Mouse (Mus musculus) heart, adult 18-20 months (tissue): ENCODE measurements around the gene Rgcc. TPM values are rescaled to one million over a fixed set of nuclear protein-coding genes. Genes with fewer than 3 reads are reported as not detected.
A peak's percentile ranks its signal among the peaks of the same experiment; 100 is the strongest.

Experiments
- DNase-seq, 2 experiments: peaks; one replicate each; pipeline ENCODE4 v3.0.0; 2021 to 2022; ENCODE audit warnings: mixed read lengths in 1 of 2
- total RNA-seq, 2 experiments: library from RNA; stranded (reverse); gene quantifications; 2 replicates each; pipeline ENCODE4 v1.2.3; 2021

Gene Rgcc
- total RNA-seq, 2 experiments from 2014 or later, result 112 to 122 TPM

DNA sequence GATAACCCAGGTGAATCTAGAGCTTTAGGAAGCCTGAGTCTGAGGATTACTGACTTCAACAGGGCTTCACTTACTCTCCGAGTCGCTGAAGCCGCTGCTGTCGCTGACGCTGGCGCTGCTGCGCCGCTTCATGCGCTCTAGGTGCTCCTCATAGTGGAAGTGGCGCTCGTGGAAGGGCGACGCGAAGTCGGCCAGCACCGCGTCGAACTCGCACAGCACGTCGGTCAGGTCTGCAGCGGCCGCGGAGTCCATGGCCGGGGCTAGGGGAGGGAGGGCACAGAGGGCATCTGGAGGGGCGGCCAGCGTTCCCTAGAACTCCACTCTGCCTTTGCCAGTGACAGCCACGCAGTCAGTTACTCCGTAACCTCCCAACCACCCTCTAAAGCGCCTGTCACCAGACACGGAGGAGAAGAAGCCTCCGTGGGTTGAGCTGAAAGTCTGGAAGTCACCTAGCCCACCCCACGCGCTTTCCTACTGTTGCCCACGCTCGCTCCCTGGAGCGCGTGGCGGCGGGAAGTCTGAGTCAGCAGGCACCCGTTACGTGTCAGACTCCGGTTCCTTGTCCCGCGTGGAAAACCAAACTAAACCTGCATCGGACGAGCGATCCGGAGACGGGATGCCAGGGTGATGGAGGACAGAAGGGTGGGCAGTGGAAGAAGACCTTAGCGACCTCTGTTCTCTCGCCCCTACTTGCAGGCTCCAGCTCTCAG is 649 bp downstream of the Rgcc start:
- no peak for DNase-seq

DNA sequence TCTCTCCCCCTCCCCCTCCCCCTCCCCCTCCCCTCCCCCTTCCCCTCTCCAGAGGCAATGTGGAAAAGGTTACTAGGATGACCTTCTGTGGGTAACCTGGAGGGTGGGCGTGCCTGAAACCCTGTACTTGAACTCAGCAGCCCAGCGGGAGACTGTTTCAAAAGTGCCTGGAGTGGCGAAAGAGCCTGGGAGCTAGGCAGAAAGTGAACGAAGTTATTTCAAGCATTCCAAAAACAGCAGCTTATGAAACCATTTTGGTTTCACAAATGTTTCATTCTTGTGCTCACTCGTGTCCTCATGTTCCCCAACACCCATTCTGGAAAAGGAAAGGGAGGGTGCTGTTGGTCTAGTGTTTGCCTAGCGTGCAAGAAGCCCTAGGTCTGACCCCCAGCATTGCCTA is 1.6 kb downstream of the Rgcc start:
- DNase-seq, result peak in 1 of 2 experiments; percentile 35

DNA sequence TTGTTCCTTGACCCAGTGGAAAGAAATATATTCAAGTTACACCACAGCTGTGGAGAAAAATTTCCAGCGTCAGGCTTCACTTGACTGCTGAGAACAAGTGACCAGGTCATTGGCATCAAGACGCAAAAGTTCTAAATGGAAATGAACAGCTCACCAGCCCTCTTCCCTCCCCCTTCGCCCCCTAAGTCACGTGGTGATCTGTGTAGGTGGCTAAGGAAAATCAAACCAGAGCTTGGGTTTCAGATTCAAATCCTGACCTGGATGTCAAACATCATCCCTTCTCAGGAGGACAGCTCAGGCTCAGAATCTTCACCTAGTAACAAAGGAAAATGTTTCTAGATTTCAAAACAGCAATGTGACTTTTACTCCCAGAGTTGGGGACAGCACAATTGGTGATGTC is 2.2 kb downstream of the Rgcc start:
- DNase-seq, result no peak

DNA sequence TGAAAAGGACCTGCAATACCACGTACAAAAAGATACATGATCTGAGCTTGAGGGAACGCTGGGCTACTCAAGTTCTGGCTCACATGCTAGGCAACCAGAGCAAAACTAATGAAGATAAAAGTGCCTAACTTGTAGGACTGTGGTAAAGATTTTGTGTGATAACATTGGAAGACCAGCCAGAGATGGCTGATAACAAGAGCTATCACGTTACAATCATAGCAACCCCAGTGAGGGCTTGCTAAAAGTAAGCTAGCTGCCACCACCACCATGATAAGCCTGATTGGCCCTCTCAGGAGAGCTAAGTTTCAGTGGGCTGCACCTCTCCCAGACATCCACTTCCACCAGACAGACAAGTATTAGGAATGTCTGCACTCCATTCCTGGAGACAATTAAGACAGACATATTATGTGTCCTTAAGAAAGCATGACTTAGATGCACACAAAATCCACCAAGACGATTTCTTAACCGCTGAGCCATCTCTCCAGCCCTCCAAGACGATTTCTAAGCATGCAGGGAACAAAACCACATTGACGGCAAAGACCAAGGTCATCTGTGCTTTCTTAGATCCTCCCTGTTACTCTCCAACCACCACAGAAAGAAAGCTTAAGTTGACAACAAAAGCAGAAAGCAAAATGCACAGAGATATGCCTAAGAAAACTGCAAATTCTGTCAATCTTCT is 3.0 kb downstream of the Rgcc start:
- no peak for DNase-seq

DNA sequence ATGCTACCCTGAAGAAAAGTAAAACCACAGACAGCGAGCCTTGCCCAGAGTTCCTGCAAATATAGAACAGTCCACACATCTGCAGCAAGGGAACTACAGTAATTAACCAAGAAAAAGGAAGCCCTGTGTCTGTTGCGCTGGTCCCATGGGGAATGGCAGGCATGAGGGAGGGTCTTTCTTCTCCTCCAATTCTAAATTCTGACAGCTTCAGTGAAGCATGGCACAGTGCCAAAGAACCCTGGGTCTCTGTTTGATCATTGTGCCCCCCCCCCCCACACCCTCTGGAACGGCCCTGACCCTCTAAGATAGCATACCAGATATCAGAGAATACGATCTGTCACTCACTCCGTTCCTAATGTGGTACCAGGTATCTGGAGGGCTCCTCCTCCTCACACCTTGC is 4.6 kb downstream of the Rgcc start:
- no peak for DNase-seq

DNA sequence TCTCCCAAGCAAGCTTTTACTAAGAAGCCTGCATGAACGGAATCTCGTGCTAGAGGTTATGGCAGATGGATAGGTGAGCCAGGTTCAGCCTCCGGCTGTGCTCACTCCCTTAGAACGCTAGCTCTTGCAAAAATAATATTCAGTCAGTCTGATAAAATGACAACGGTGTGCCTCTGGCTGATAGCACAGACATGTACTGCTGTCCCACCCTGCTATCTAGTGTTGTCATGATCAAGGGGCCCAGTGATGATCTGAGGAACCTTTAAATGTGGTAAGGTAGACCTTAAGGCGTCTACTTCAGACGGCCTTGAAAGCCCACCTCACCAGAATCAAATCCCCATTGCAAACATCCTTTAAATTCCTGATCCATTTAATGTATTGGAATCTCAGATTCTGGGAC is 5.2 kb downstream of the Rgcc start:
- DNase-seq, result no peak

DNA sequence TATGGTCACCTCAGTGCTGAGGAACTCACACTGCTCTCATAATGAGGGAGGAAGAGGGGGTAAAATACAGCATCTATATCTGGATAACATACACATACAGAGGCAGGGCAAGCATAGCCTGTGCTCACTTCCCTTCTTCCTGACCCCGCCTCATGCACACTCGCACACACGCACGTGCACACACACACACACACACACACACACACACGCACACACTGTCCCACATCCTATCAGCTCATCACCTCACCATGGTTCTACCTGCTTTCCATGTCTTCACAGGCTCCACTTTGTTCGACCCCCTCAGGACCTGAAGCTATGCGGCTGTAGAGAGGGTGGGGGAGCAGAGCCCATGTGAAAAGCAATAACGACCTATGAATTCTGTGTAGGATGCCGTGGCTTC is 5.9 kb downstream of the Rgcc start:
- no peak for DNase-seq

DNA sequence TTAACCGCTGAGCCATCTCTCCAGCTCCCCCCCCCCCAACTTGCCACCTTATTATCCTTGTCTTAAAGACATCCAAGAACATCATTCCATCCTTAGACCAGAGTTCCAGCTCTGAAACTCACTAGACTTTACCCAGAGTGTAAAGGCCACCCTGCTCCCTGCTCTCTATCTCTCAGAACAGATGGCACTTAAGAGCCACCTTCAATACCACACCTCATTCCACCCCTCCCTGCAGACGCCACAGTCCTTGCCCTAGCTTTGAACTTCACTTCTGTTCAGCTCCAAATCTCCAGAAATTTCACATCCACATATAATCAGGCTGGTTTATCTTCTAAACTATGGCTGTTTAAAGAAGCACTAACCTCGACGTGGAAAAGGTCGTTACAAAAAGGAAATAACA is 6.5 kb downstream of the Rgcc start:
- DNase-seq, result no peak

DNA sequence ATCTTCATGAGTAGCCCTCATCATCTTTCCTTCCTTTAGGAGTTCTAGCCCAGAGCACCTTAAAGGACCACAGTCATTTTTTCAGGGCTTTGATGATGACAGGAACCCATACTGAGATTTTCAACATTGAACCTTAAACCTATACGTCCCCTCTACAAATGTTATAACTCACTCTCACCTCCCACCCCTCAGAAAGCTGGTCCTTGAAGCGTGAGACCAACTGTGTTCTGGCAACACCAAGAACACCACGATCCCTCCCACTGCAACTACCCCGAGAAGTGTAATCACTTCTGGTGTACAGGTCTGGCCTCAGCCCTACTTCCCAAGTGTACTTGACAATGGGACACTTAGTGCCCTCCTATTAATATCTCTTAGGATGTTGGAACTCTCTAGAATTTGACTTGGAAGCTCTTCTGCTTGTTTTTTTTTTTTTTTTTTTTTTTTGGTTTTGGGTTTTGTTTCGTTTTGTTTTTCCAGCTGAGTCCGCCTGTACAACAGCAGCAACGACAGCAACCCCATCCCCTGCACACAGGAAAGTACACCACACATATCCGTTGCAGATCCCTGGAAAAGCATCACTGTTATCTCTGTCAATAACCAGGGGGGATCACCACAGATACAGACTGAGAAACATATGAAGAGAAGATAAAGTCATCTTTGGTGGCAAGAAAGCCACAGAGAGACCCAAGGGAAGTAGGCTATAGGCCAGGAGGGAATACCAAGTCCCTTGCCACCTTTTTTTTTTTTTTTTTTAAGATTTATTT is 7.2 kb downstream of the Rgcc start:
- no peak for DNase-seq

DNA sequence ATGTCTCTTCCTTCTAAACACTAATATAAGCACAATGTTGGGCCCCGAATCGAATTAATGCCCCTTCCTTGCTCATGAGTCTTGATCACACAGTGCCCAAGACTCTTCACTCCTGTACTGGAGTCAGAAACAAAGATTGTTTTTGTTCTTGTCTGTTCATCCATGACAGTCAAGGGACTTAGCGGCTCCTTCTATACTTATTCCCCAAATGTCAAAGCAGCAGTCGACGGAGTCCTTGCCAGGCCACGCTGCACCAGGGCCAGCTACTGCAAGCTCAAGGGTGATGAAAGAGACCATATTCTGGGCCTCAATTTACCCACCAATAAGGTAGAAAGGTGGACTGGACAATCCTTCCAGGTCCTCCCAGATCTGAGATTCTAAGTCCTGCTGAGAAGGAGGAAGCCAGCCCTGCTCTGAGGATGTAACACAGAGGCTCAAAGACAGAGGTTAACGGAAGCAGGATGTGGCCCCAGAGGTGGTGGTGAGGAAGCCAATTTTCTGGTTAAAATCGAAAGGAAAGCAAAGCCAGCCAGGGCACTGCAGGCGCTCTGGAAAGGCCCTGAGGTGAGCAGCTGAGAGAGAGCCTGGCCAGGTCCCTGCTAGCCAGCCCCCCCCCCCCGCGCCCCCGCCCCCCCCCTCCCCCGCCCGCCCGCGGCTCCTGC is 8.2 kb downstream of the Rgcc start:
- DNase-seq, result peak in 1 of 2 experiments; percentile 77

DNA sequence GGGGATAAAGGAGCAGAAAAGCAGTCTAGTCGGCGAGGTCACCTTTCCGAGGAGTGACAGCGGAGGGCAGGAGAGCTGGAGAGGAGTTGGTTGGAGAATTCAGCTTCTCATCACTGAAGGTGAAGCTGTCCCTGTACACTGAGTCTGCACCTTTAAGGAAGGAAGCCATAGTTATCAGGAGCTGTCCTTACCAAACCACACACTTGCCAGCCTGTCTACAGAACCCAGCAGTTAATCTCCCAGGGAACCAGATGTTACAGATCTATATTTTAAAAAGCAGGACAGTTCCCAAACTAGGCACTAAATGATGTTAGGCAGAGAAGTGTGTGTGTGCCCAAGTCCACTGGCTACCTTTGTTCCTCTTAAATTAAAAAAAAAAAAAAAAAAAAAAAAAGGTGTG is 9.8 kb downstream of the Rgcc start:
- no peak for DNase-seq

DNA sequence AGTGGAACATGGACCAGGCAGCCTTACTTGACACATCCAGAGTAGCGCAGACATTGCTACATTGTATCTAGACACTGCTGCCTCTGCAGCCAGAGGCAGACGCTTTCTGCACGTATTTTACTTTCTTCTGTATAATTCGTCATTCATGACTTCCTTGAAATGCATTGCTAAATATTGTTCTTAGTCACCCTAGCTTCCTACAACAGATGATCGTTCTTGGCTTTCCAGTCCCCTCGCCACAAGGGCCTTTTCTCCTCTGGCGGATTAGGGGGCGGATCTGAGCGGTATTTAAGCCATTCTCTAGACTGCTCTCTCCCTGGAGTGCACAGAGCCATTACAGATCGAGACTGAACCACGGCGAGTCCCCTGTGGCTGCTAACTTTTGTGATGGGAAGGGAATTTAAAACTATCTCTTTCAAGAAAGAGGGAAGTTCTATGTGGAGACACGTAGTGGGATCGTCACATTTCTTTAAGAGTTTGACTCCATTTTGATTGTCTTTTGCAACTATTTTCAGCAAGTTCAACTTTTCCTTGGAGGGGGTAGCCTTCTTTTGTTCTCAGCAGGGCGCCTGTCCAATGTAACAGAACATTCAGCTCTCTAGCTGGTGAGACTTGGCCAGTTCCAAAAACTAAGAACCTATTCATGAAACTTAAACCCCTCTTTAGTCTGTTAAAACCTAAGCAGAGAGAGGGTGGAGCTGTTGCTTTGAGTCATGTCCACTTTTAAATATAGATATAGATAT is 10.6 kb downstream of the Rgcc start:
- DNase-seq, result no peak

DNA sequence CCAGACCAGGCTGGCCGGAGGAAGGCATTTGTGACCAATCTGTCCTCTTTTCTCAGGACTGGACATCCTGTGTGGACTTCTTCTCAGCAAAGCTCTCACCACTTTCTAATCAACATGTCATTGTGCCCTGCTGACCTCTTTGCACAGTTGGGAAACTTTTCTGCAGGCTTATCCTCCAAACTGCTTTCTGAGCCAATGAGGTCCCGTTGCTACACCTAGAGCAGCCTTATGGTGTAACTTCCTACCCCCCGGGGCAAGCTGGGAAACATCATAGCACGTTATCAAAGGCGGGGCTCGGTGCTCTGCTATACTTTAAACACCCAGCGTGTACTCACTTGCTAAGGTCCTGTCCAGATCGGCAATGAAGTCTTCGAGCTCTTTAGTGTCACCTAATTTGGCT is 11.5 kb downstream of the Rgcc start:
- no peak for DNase-seq

DNA sequence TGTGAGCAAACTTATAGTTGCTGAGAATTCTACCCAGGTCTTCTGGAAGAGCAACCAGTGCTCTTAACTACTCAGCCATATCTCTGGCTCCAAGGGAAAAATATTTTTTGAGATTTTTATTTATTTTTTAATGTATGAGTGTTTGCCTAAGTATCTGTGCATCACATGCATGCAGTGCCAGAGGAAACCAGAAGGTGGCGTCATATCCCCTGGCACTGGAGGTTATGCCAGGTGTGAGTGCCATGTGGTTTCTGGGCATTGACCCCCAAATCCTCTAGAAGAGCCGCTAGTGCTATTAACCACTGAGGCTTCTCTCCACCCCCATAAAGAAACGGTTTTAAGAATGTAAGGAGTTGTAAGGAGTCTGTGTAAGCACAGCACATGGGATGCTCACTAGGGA is 13.2 kb downstream of the Rgcc start:
- DNase-seq, result no peak

DNA sequence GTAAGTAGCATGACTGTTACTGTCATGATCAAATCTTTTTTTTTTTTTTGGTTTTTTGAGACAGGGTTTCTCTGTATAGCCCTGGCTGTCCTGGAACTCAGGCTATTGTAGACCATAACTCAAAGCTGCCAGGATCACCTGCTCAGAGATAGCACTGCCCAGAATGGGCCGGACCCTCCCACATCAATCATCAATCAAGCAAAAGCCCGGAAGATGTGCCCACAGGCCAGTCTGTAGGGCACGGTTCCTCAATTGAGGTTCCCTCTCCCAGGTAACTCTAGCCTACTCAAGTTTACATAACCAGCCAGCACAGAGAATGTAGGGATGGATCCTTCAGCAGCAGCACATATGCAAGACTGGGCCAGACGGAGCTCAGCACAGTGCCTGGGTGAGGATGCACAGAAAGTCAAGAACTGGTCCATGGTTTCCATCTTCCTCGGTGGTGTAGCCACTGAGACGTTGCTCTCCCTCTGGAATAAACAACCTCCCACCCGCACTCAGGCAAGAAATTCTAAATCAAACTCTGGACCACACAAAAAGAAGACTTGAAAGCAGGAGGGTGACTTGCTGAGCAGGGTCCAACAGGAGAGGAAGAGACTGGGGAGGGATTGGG is 14.1 kb downstream of the Rgcc start:
- DNase-seq, result no peak

DNA sequence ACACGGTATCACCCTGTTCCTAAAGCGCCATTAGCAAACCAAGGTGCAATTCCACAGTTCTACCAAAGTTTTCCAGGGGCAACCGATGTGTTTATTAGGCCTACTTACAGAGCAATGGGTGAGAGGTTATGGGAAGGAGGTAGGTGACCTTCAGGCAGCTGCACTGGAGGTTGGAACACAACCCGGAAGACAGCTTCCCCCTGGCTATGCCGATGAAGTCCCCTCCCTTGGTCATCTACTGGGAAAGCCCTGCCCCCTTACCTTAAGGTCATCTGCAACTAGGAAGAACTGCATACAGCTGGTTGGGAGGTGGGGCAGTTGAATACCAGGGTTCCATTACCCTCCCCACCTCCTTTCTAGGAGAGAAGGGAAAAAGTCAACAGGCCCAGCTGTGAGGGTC is 15.9 kb downstream of the Rgcc start:
- no peak for DNase-seq

DNA sequence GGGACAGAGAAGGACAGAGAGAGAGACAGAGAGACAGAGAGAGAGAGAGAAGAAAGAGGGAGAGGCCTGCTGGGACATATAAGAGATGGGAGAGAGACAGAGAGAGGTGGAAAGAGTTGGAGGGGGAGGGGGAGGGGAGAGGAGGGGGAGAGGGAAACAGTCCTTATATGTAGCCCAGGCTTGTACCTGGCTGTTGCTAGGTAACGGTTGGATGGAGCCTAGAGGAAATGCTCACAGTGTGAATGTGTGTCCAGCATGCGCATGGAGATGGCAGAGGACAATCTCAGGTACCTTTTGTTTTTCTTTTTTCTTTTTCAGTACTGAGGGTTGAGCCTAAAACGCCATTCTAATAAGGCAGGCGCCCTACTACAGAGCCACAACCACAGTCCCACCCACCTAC is 16.8 kb downstream of the Rgcc start:
- DNase-seq, result no peak

DNA sequence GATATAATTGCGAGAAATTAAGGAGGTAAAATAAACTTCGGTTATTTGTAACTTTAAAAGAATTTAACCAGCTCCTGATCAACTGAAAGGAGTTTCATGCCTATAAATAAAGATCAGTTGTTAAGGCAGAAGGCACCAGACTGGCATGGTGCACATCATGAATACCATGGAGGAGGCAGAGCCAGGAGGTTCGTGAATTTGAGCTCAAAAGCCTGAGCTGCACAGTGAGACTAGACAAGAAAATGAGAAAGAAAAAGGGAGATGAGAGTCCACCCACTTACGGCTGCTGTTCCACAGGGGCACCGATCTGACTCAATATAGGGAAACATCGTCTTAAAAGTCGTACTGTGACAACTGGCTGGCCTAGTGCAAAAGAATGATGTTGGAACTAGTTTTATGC is 17.5 kb downstream of the Rgcc start:
- no peak for DNase-seq

DNA sequence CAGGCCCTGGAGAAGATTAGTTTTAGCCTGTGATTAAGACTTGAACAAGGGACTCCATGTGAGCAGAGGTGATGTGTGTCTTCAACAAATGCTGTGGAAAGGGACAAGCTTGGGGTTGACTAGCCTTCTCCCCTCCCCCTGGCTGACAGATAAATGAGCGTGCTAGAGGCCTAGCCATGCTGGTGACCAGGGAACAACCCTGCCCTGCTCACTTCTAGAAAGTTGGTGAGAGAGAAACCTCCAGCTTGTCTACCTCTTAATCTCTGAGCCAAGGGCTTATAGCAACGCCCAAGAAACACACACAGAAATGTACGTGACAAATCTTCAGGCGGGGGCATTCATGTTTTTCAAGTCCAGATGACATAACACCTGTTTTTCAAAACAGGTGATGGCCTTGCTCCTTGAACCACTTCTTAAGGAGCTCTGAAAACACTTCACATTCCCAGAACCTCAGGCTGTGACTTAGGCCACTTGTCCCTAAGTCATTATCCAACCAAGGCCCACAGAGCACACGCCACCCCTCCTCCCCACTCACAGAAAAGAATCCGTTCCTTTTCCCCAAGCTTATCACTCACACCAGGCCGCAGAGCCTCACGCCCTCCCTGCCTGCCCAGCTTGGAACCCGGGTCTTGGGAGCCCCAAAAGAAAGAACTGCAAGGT is 19.4 kb downstream of the Rgcc start:
- no peak for DNase-seq

DNA sequence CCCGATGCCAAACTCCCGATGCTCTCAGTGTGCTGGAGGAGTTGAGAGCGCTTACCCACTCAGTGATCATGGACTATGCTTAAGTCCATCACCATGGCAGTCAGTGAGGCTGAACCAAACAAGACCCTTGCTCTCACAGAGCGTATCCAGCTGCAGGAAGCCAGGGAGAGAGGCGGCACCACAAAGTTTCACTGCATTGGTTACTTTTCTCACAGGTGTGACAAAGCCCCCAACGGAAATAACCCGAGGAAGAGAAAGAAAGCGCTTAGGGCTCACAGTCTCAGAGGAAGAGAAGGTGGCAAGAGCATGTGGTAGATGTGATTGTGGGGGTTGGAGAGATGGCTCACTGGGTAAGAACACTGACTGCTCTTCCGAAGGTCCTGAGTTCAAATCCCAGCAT is 21.0 kb downstream of the Rgcc start:
- no peak for DNase-seq

DNA sequence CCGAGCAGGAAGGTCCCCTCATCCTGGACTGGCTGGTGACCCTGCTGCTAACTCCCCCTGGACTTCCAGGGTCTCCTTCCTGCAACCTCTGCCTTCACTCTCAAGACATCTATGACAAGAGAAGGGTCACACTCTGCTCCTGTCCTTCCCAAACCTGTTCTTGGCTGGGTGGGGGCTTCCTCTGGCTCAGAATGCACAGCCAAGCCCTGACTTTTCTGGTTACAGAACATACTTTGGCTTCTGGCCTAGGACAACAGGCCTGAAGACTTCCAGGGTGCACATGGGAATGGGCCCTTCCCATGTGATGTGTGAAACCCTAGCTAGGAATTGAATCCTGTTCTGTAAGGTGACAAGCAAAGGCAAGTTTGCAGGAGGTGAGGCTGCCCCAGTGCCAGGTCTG is 22.0 kb downstream of the Rgcc start:
- peak; percentile 52 to 79 for DNase-seq
